18 mouse cellular contexts compared by ENCODE assay signal in the genomic region with DNA sequence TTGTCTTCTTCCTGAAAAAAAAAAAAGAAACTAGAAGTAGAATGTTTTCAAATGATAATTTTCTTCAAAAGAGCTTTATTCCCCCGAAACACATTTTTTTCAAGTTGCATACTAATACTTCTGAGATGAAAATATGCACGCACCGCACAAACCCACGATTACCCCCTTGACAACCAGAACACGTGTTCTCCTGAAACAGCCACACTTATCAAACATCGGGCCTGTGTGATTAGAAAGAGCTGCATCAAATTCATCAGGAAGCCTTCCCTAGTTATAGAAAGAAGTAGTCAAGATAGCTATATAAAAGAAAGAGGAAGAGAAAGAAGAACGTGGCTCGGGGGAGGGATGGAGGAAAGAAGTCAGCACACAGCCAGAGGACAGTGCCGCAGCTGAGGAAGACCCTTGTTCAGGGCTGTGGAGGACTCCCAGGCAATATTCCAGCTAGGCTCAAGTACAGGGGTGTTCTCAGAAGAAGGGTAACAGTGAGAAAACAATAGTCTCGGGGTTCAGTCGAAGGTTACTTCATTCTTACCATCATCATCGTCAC.
A peak's percentile ranks its signal among the peaks of the same experiment; 100 is the strongest.
DNase-seq lines count a peak whose midpoint lies in the region; ATAC-seq and TF ChIP-seq lines count a peak whose summit lies in the region.
"Had no signal": no experiment of that assay in that cellular context is flagged by ENCODE, and none has a peak within 500 bp of the region (broad histone marks: within the 10 kb centered on the region; RNA-seq: fewer than 3 reads in every experiment).

No protein-coding gene starts in this region.

- H3K27me3 ChIP-seq in spleen, adult 2 months (ENCODE audit: control insufficient read depth, insufficient read depth, low read length): no peaks in the 10 kb centered on the region
- H3K27me3 ChIP-seq: embryonic facial prominence, embryonic 12.5 days; heart, embryonic 12.5 days; intestine, embryonic 15.5 days had no signal

- H3K4me3 ChIP-seq in spleen, adult 2 months (ENCODE audit: extremely low read depth, insufficient read depth, insufficient read length): no peak overlapping the region
- H3K4me3 ChIP-seq in bone marrow, adult 2 months (replicated peaks; ENCODE audit: control insufficient read depth, low read depth, low read length): no peak overlapping the region
- H3K4me3 ChIP-seq: embryonic facial prominence, embryonic 12.5 days; heart, embryonic 12.5 days; intestine, embryonic 15.5 days had no signal

- H3K4me1 ChIP-seq in spleen, adult 2 months (ENCODE audit: control insufficient read depth, insufficient read depth, insufficient read length): peaks cover 42% of the 10 kb centered on the region; the same call in 1 of the 2 replicates
- H3K4me1 ChIP-seq in bone marrow, adult 2 months (ENCODE audit: control insufficient read depth, insufficient read depth, low read length): peaks cover 3% of the 10 kb centered on the region; the same call in 1 of the 2 replicates
- H3K4me1 ChIP-seq: intestine, embryonic 15.5 days had no signal

- H3K27ac ChIP-seq in spleen, adult 2 months (ENCODE audit: insufficient read depth, low read length): peak overlapping the region; percentile 19; the same call in 1 of the 2 replicates
- peak overlapping the region; percentile 34; the same call in 1 of the 2 replicates for H3K27ac ChIP-seq in bone marrow, adult 2 months (ENCODE audit: control insufficient read depth, insufficient read depth, low read depth, low read length, poor library complexity)
- H3K27ac ChIP-seq: embryonic facial prominence, embryonic 12.5 days; intestine, embryonic 15.5 days had no signal

- 43% methylated on average over 12 of the region's 12 CpGs for WGBS in spleen, adult 2 months
- 52% methylated on average over 12 of the region's 12 CpGs for WGBS in bone marrow, adult 2 months

- peak; percentile 25; the same call in 1 of the 2 replicates for ATAC-seq in megakaryocyte, adult 5-6 weeks (ENCODE audit: poor library complexity, severe bottlenecking)
- ATAC-seq in CD4-positive, CD25-positive, alpha-beta regulatory T cell, adult 4 months: no peak
- ATAC-seq: intestine, embryonic 15.5 days had no signal

- no peak for TF ChIP-seq POLR2A in spleen, adult 2 months (IDR thresholded peaks at IDR 0.05; ENCODE audit: low read depth, low read length)
- no peak for TF ChIP-seq POLR2A in bone marrow, adult 2 months (IDR thresholded peaks at IDR 0.05; ENCODE audit: borderline replicate concordance, control insufficient read depth, low read depth, low read length)

- H3K36me3 ChIP-seq in spleen, adult 2 months (ENCODE audit: control insufficient read depth, insufficient read depth, low read length): no peaks in the 10 kb centered on the region
- H3K36me3 ChIP-seq: embryonic facial prominence, embryonic 12.5 days; heart, embryonic 12.5 days; intestine, embryonic 15.5 days had no signal

- DNase-seq in spleen, adult 2 months (ENCODE audit: low read depth in 1 of 2, low spot score in 2 of 2): peak in 1 of 2 experiments; percentile 32
- no peak for DNase-seq in spleen, postnatal 4 days (ENCODE audit: low spot score in 2 of 2)
- no peak for DNase-seq in adrenal gland, postnatal 14 days
- no peak for DNase-seq in right cerebral cortex, adult 2 months (ENCODE audit: low spot score in 2 of 2)
- DNase-seq: adrenal gland, adult 2 months; adrenal gland, postnatal 36 days; cerebellum, adult 11 months; cerebellum, adult 8-10 months; cerebellum, postnatal 14 days; gastrocnemius, postnatal 36 days; heart, postnatal 36 days; kidney, adult 18-20 months had no signal

- TF ChIP-seq CTCF in spleen, adult 2 months (IDR thresholded peaks at IDR 0.05; ENCODE audit: extremely low read depth, insufficient read depth, insufficient read length, insufficient replicate concordance): no peak
- TF ChIP-seq CTCF in bone marrow, adult 2 months (IDR thresholded peaks at IDR 0.05; ENCODE audit: control insufficient read depth, insufficient read depth, low read length): no peak
